Mouse (Mus musculus) granulocyte monocyte progenitor cell, adult 5-6 weeks (primary cell): ENCODE results near the gene Rbm7. TPM values are rescaled to one million over a fixed set of nuclear protein-coding genes. Genes with fewer than 3 reads are reported as not detected.

Experiments used
- ATAC-seq: replicated peaks from 2 replicates; pipeline ENCODE4 v1.8.0; 2016; ENCODE audit warnings: mild to moderate bottlenecking, moderate TSS enrichment, inconsistent platforms; ENCODE audit not compliant: poor library complexity, severe bottlenecking
- total RNA-seq, 2 experiments: library from RNA; stranded (forward) in 1 of 2; stranded (reverse) in 1 of 2; fragments of 200-712, 200-1000 nt in 1 of 2; fragments of >200 nt in 1 of 2; fragmentation: Nextera tagmentation in 1 of 2; gene quantifications; 2 replicates each; pipeline ENCODE4 v1.2.3; 2014 to 2017

The Rbm7 gene
- total RNA-seq, 2 experiments from 2014 or later, result 85.5 to 105 TPM

GRCm38 (mm10) chr9:48443873-48444272 lies 51.2 kb downstream of the Rbm7 start:
- peak; percentile 69 for ATAC-seq

Other genes starting within 250 kb of the Rbm7 start
- 0.17 and 4.9 TPM in 2 replicates for gene Nxpe2, start 141.8 kb downstream of the Rbm7 start, total RNA-seq (2014; fragmentation: Nextera tagmentation)
- 1.7 and 2.6 TPM in 2 replicates for gene Nxpe2, start 141.8 kb downstream of the Rbm7 start, total RNA-seq (2017)
- gene Rexo2, start 14.7 kb downstream of the Rbm7 start, total RNA-seq (2014; fragmentation: Nextera tagmentation), result 93.9 and 124 TPM in 2 replicates
- gene Rexo2, start 14.7 kb downstream of the Rbm7 start, total RNA-seq (2017), result 131 and 156 TPM in 2 replicates
- 4.6 and 25.5 TPM in 2 replicates for gene Gm5617, start 143 bp upstream of the Rbm7 start, total RNA-seq (2014; fragmentation: Nextera tagmentation)
- gene Gm5617, start 143 bp upstream of the Rbm7 start, total RNA-seq (2017), result 0.52 and 4.2 TPM in 2 replicates
- not detected in 2 replicates for gene Nnmt, start 109.9 kb upstream of the Rbm7 start, total RNA-seq (2014; fragmentation: Nextera tagmentation)
- not detected in 2 replicates for gene Nnmt, start 109.9 kb upstream of the Rbm7 start, total RNA-seq (2017)